Mouse (Mus musculus) lung, embryonic 15.5 days (tissue): ENCODE data around the gene Nrde2. TPM values are rescaled to one million over a fixed set of nuclear protein-coding genes. Genes with fewer than 3 reads are reported as not detected.
"Not testable (repeated sequence)": the region's sequence is repeated elsewhere in the genome, so short reads cannot be mapped to it uniquely, and the experiment has no call there.

Experiments
- ATAC-seq: fragments of 200-750 bp; cut with Nextera tagmentation; 2 replicates; pipeline ENCODE4 v1.8.0; 2017; ENCODE audit warnings: moderate number of reproducible peaks, borderline replicate concordance; ENCODE audit not compliant: low FRiP score, low TSS enrichment; ENCODE audit errors: extremely low read depth
- H3K27ac ChIP-seq: fragments of 300-500 bp; sonication (generic); 2 replicates; pipeline ENCODE4 v1.5.1; 2015; ENCODE audit warnings: moderate library complexity, mild to moderate bottlenecking, inconsistent platforms
- H3K27me3 ChIP-seq: fragments of 300-500 bp; sonication (generic); 2 replicates; pipeline ENCODE4 v1.6.1; 2015; ENCODE audit warnings: inconsistent platforms
- H3K36me3 ChIP-seq: fragments of 300-500 bp; sonication (generic); 2 replicates; pipeline ENCODE4 v1.6.1; 2015; ENCODE audit warnings: inconsistent platforms
- H3K4me1 ChIP-seq: fragments of 300-500 bp; sonication (generic); 2 replicates; pipeline ENCODE4 v1.6.1; 2015; ENCODE audit warnings: inconsistent platforms
- H3K4me2 ChIP-seq: fragments of 300-500 bp; sonication (generic); 2 replicates; pipeline ENCODE4 v1.6.1; 2015; ENCODE audit warnings: inconsistent platforms, mild to moderate bottlenecking, moderate library complexity
- H3K4me3 ChIP-seq: fragments of 300-500 bp; sonication (generic); 2 replicates; pipeline ENCODE4 v1.5.1; 2015; ENCODE audit warnings: mild to moderate bottlenecking, inconsistent platforms
- H3K9ac ChIP-seq: fragments of 300-500 bp; sonication (generic); 2 replicates; pipeline ENCODE4 v1.6.1; 2015; ENCODE audit warnings: inconsistent platforms
- H3K9me3 ChIP-seq: fragments of 300-500 bp; sonication (generic); 2 replicates; pipeline ENCODE4 v1.6.1; 2016; ENCODE audit warnings: inconsistent platforms
- WGBS: fragments of 180-500 bp; shearing (Covaris S2); methylation state at CpG from one replicate; pipeline ENCODE4 v1.1.7; 2015; 5-methylcytosine and 5-hydroxymethylcytosine counted together
- polyA plus RNA-seq: library from polyadenylated mRNA; unstranded; fragments of >200 nt; fragmentation: Nextera tagmentation; extraction: Ambion mirVana; gene quantifications from 2 replicates; pipeline ENCODE4 v1.2.1, GENCODE M21; 2015

The Nrde2 gene
- polyA plus RNA-seq, 1 experiment from 2014 or later = 13.2 TPM

DNA sequence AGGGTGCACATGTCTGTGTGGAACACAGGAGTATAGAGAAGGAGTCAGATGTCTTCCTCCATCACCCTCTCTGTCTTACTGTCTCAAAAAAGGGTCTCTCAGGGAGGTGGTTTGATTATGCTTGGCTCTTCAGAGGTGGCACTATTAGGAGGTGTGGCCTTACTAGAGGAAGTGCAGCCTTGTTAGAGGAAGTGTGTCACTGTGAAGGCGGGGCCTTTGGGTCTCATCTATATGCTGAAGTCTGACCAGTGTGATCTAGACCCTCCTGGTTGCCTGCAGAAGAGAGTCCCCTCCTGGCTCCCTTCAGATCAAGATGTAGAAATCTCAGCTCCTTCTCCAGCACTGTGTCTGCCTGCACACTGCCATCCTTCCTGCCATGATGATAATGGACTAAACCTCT lies 34.7 kb upstream of the Nrde2 start:
- Histone ChIP-seq H3K4me3 (no peak overlapping the region), H3K4me1 (no peaks in the 10 kb centered on the region), H3K27me3 (no peaks in the 10 kb centered on the region), H3K4me2 (no peak overlapping the region), H3K9ac (no peak overlapping the region), H3K9me3 (no peaks in the 10 kb centered on the region), H3K36me3 (no peaks in the 10 kb centered on the region), H3K27ac (no peak overlapping the region)
- no peak for ATAC-seq
- whole genome bisulfite sequencing = 85% methylated on average over 1 of the region's 1 CpGs

GRCm38 (mm10) chr12:100190802-100191201 lies 31.3 kb upstream of the Nrde2 start:
- H3K4me1 ChIP-seq = peaks cover 14% of the 10 kb centered on the region
- no peaks in the 10 kb centered on the region for H3K36me3 ChIP-seq
- no peak overlapping the region for H3K9ac ChIP-seq
- H3K9me3 ChIP-seq = no peaks in the 10 kb centered on the region
- H3K4me2 ChIP-seq = no peak overlapping the region
- ATAC-seq = no peak
- no peak overlapping the region for H3K4me3 ChIP-seq
- 64% methylated on average over 6 of the region's 6 CpGs for WGBS
- H3K27me3 ChIP-seq = no peaks in the 10 kb centered on the region
- H3K27ac ChIP-seq = no peak overlapping the region

GRCm38 (mm10) chr12:100187756-100188430 lies 28.4 kb upstream of the Nrde2 start:
- peak overlapping the region; percentile 58 for H3K4me3 ChIP-seq
- no peaks in the 10 kb centered on the region for H3K36me3 ChIP-seq
- ATAC-seq = no peak
- WGBS = under 1% methylated on average over 29 of the region's 29 CpGs
- peaks cover 16% of the 10 kb centered on the region for H3K4me1 ChIP-seq
- H3K27ac ChIP-seq = peak overlapping the region; percentile 92
- peak overlapping the region; percentile 64 for H3K9ac ChIP-seq
- no peaks in the 10 kb centered on the region for H3K27me3 ChIP-seq
- H3K4me2 ChIP-seq = peak overlapping the region; percentile 88
- no peaks in the 10 kb centered on the region for H3K9me3 ChIP-seq

GRCm38 (mm10) chr12:100187013-100187755 lies 27.7 kb upstream of the Nrde2 start:
- WGBS = under 1% methylated on average over 52 of the region's 52 CpGs
- Histone ChIP-seq H3K9ac (peak overlapping the region; percentile 71), H3K27ac (peak overlapping the region; percentile 98), H3K4me1 (peaks cover 16% of the 10 kb centered on the region), H3K9me3 (no peaks in the 10 kb centered on the region), H3K4me3 (peak overlapping the region; percentile 58), H3K4me2 (peak overlapping the region; percentile 88), H3K27me3 (no peaks in the 10 kb centered on the region), H3K36me3 (no peaks in the 10 kb centered on the region)
- ATAC-seq = peak; percentile 100

DNA sequence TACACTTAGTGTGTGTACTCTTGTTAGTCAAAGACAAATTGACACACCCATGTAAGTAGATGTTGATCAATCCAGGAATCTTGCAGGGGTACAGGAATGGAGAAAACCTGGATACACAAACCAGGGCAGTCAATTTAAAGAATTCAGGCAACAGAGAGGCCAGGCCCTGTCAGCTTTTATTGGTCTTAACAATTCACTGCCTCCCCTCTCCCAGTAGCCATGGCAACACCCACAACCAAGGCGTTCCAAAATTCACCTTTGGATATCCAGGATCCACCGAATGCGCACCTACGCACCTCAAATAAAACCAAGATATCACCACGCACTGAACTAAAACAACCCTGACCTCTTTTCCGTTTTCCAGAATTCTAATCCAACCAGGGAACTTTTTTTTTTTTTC lies 26.9 kb upstream of the Nrde2 start:
- Histone ChIP-seq H3K9me3 (no peaks in the 10 kb centered on the region), H3K4me3 (peak overlapping the region; percentile 58), H3K27ac (peak overlapping the region; percentile 98), H3K36me3 (no peaks in the 10 kb centered on the region), H3K4me1 (peaks cover 16% of the 10 kb centered on the region), H3K4me2 (peak overlapping the region; percentile 88), H3K27me3 (no peaks in the 10 kb centered on the region), H3K9ac (peak overlapping the region; percentile 71)
- 9% methylated on average over 6 of the region's 6 CpGs for WGBS
- no peak for ATAC-seq

GRCm38 (mm10) chr12:100185897-100186296 lies 26.4 kb upstream of the Nrde2 start:
- Histone ChIP-seq H3K4me2 (peak overlapping the region; percentile 88), H3K9ac (no peak overlapping the region), H3K27me3 (no peaks in the 10 kb centered on the region), H3K27ac (peak overlapping the region; percentile 98; the same call in 1 of the 2 replicates), H3K4me1 (peaks cover 16% of the 10 kb centered on the region), H3K36me3 (no peaks in the 10 kb centered on the region), H3K4me3 (no peak overlapping the region), H3K9me3 (no peaks in the 10 kb centered on the region)
- no peak for ATAC-seq
- 47% methylated on average over 7 of the region's 7 CpGs for WGBS

GRCm38 (mm10) chr12:100184976-100185375 lies 25.5 kb upstream of the Nrde2 start:
- H3K4me2 ChIP-seq, ATAC-seq, H3K4me3 ChIP-seq, H3K27me3 ChIP-seq, H3K36me3 ChIP-seq, H3K9ac ChIP-seq, H3K9me3 ChIP-seq, H3K27ac ChIP-seq: not testable (repeated sequence)
- H3K4me1 ChIP-seq = peaks cover 16% of the 10 kb centered on the region
- 87% methylated on average over 2 of the region's 2 CpGs for WGBS

GRCm38 (mm10) chr12:100183970-100184369 lies 24.5 kb upstream of the Nrde2 start:
- 53% methylated on average over 5 of the region's 5 CpGs for WGBS
- no peak overlapping the region for H3K4me3 ChIP-seq
- no peak overlapping the region for H3K9ac ChIP-seq
- H3K36me3 ChIP-seq = no peaks in the 10 kb centered on the region
- no peak overlapping the region for H3K4me2 ChIP-seq
- peaks cover 16% of the 10 kb centered on the region for H3K4me1 ChIP-seq
- H3K27ac ChIP-seq = no peak overlapping the region
- no peaks in the 10 kb centered on the region for H3K9me3 ChIP-seq
- no peaks in the 10 kb centered on the region for H3K27me3 ChIP-seq
- no peak for ATAC-seq

DNA sequence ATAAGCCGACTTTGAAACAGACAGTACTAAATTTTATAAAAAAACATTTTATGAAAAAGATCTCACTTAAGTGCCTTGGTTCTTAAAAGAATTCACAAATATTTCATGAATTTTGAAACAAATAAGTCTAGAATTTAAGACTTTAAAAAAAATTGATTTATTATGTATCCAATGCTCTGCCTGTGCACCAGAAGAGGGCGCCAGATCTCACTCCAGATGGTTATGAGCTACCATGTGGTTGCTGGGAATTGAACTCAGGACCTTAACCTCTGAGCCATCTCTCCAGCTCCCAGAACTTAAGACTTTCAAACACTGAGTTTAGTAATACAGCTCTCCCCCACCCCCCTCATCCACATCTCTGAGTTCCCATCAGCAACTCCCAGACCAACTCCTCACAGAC lies 23.2 kb upstream of the Nrde2 start:
- H3K36me3 ChIP-seq = no peaks in the 10 kb centered on the region
- no peak overlapping the region for H3K4me2 ChIP-seq
- no peak for ATAC-seq
- H3K4me1 ChIP-seq = peaks cover 8% of the 10 kb centered on the region
- H3K9me3 ChIP-seq = no peaks in the 10 kb centered on the region
- H3K9ac ChIP-seq = no peak overlapping the region
- H3K27ac ChIP-seq = no peak overlapping the region
- H3K27me3 ChIP-seq = no peaks in the 10 kb centered on the region
- WGBS = 77% methylated on average over 2 of the region's 2 CpGs
- H3K4me3 ChIP-seq = no peak overlapping the region

DNA sequence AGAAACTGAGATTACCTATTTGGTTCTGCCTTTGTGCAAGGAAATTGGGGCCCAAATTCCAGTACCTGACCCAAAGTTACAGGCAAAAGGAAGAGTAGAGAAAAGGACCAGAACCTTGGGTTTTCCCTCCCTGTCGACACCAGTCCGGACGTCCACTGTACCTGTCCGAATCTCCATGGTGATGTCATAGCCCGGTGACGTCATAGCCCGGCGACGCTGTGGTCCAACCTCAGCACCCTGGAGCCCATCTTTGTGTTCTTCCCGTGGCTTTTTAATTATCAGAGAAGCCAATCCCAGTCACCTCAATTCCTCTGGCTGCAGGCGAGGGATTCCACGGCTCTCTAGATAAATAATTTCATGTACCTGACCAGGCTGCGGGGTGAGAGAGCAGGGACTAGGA lies 21.3 kb upstream of the Nrde2 start:
- Histone ChIP-seq H3K4me1 (peaks cover 2% of the 10 kb centered on the region), H3K4me3 (no peak overlapping the region), H3K4me2 (no peak overlapping the region), H3K27ac (no peak overlapping the region), H3K27me3 (no peaks in the 10 kb centered on the region), H3K9ac (no peak overlapping the region), H3K36me3 (no peaks in the 10 kb centered on the region), H3K9me3 (no peaks in the 10 kb centered on the region)
- 79% methylated on average over 13 of the region's 13 CpGs for WGBS
- no peak for ATAC-seq

GRCm38 (mm10) chr12:100178898-100179440 lies 19.5 kb upstream of the Nrde2 start:
- H3K4me2 ChIP-seq = no peak overlapping the region
- no peaks in the 10 kb centered on the region for H3K27me3 ChIP-seq
- no peak for ATAC-seq
- H3K4me1 ChIP-seq = no peaks in the 10 kb centered on the region
- no peak overlapping the region for H3K4me3 ChIP-seq
- WGBS = 51% methylated on average over 6 of the region's 6 CpGs
- H3K36me3 ChIP-seq = no peaks in the 10 kb centered on the region
- H3K27ac ChIP-seq = no peak overlapping the region
- H3K9me3 ChIP-seq = no peaks in the 10 kb centered on the region
- no peak overlapping the region for H3K9ac ChIP-seq

DNA sequence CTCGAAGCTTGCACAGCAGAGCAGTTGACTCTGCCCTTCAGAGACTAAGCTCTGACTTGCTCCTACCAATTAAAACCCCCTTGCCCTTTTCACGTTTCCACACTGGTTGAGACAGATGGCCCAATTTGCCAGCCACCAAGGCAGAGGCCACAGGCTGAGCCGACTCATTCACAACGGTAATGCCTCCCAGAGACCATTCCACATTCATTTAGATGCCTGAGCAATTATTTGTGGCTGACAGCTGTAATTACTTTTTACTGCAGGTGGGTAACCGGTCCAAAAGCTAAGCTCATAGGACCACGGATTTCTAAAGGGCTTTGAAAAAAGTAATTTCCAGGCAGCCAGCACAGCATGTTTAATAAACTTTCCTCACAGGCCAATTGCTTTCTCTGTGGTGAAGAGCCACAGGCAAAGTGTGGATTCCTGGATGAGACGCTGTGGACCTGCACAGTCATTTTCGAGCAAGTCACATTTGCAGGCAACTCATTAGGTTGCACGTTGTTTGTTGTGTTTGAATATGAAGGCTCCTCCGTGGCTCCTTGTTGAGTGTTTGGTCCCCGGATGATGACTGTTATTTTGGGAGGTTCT lies 17.1 kb upstream of the Nrde2 start:
- Histone ChIP-seq H3K9me3 (no peaks in the 10 kb centered on the region), H3K4me2 (no peak overlapping the region), H3K4me1 (no peaks in the 10 kb centered on the region), H3K36me3 (no peaks in the 10 kb centered on the region), H3K27ac (no peak overlapping the region), H3K4me3 (no peak overlapping the region), H3K27me3 (no peaks in the 10 kb centered on the region), H3K9ac (no peak overlapping the region)
- ATAC-seq = no peak
- 73% methylated on average over 11 of the region's 11 CpGs for WGBS
